Mouse (Mus musculus) forebrain, embryonic 15.5 days (tissue): ENCODE measurements around the gene Nfkbid. TPM values are rescaled to one million over a fixed set of nuclear protein-coding genes. Genes with fewer than 3 reads are reported as not detected.

Source experiments
- ATAC-seq: fragments of 200-750 bp; cut with Nextera tagmentation; replicated peaks from 2 replicates; pipeline ENCODE4 v1.8.0; 2017; ENCODE audit warnings: mild to moderate bottlenecking, moderate TSS enrichment, moderate library complexity
- H3K27ac ChIP-seq: fragments of 300-500 bp; sonication (generic); replicated peaks from 2 replicates; pipeline ENCODE4 v1.5.1; 2015; ENCODE audit warnings: mild to moderate bottlenecking, inconsistent platforms
- H3K27me3 ChIP-seq: fragments of 300-500 bp; sonication (generic); 2 replicates; pipeline ENCODE4 v1.6.1; 2015; ENCODE audit warnings: inconsistent platforms
- H3K36me3 ChIP-seq: fragments of 300-500 bp; sonication (generic); 2 replicates; pipeline ENCODE4 v1.6.1; 2015; ENCODE audit warnings: mild to moderate bottlenecking, inconsistent platforms
- H3K4me1 ChIP-seq: fragments of 300-500 bp; sonication (generic); 2 replicates; pipeline ENCODE4 v1.6.1; 2015; ENCODE audit warnings: inconsistent platforms
- H3K4me2 ChIP-seq: fragments of 300-500 bp; sonication (generic); replicated peaks from 2 replicates; pipeline ENCODE4 v1.6.1; 2015; ENCODE audit warnings: mild to moderate bottlenecking, inconsistent platforms
- H3K4me3 ChIP-seq: fragments of 300-500 bp; sonication (generic); 2 replicates; pipeline ENCODE4 v1.5.1; 2015; ENCODE audit warnings: mild to moderate bottlenecking, inconsistent platforms
- H3K9ac ChIP-seq: fragments of 300-500 bp; sonication (generic); replicated peaks from 2 replicates; pipeline ENCODE4 v1.6.1; 2015; ENCODE audit warnings: mild to moderate bottlenecking, inconsistent platforms
- H3K9me3 ChIP-seq: fragments of 300-500 bp; sonication (generic); 2 replicates; pipeline ENCODE4 v1.6.1; 2016; ENCODE audit warnings: inconsistent platforms
- WGBS: fragments of 180-500 bp; shearing (Covaris S2); methylation state at CpG from one replicate; pipeline ENCODE4 v1.1.7; 2015; ENCODE audit warnings: mixed read lengths; 5-methylcytosine and 5-hydroxymethylcytosine counted together
- polyA plus RNA-seq: library from polyadenylated mRNA; unstranded; fragments of >200 nt; fragmentation: Nextera tagmentation; extraction: Ambion mirVana; gene quantifications from 2 replicates; pipeline ENCODE4 v1.2.1, GENCODE M21; 2015

Nfkbid gene
- polyA plus RNA-seq, 1 experiment from 2014 or later: 1.9 TPM

DNA sequence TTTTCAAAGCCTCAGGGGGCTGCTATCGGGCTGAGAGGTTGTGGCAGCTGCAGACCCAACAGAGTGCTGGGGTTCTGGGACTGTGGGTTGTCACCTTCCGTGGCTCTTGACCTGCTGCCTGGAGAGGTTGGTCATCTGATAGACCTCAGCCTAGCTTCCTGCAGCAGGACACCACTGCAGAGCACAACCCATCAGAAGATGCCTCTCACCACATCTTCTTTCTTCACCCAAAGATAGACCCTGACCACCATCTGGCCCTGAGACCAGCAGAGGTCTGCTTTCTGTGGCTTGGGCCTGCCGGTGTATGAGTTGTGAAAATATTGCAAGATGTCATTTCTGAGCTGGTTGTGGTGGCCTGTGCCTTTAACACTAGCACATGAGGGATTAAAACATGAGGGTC lies 10.5 kb upstream of the Nfkbid start:
- Histone ChIP-seq H3K36me3 (no peaks in the 10 kb centered on the region), H3K9me3 (no peaks in the 10 kb centered on the region), H3K4me3 (no peak overlapping the region), H3K4me2 (no peak overlapping the region), H3K9ac (no peak overlapping the region), H3K27ac (no peak overlapping the region), H3K4me1 (no peaks in the 10 kb centered on the region), H3K27me3 (no peaks in the 10 kb centered on the region; the same call in 1 of the 2 replicates)
- ATAC-seq: no peak
- WGBS: 88% methylated on average over 3 of the region's 3 CpGs

DNA sequence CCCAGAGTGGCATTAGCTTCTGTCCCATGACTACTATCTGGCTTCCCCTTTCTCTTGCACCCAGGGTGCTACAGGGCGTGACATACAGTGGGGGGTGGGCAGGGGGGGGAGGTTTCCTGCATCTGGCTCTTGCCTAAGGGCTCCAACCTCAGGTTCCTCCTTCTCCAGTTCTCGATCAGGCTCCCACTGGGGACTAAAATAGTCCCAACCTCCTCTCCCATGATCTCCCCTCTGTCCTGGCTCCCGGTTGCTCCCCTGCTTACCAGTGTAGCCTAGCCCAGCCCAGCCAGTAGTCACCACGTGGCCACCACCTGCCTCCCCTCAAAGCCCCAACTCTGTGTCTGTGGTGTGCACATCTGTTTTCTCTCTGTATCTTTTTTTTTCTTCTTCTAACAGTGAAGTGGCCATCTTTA lies 8.8 kb upstream of the Nfkbid start:
- no peak overlapping the region for H3K27ac ChIP-seq
- no peak overlapping the region for H3K9ac ChIP-seq
- no peaks in the 10 kb centered on the region for H3K36me3 ChIP-seq
- no peaks in the 10 kb centered on the region; the same call in 1 of the 2 replicates for H3K27me3 ChIP-seq
- H3K4me1 ChIP-seq: no peaks in the 10 kb centered on the region
- WGBS: 66% methylated on average over 4 of the region's 4 CpGs
- no peak overlapping the region for H3K4me2 ChIP-seq
- ATAC-seq: no peak
- H3K9me3 ChIP-seq: no peaks in the 10 kb centered on the region
- H3K4me3 ChIP-seq: no peak overlapping the region

DNA sequence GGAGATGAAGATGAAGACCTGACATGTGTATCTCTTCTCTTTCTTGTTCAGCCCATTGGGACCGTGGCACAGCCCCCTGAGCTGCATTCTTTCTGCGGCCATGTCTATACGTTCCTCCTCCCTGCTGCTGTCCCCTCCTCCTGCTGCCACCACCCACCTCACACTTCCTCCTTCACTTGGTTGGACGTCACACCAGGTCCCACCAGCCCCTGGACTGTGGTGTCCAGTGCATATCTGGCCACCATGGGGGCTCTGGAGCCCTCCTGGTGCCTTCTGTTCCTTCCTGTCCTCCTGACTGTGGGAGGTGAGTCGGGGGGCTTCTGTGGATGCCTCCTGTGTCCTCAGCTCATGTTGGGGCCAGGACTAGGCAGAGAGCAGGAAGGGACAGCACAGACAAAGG lies 7.9 kb upstream of the Nfkbid start, which contains the start of gene Tyrobp:
Gene Tyrobp, plus strand, starts transcription at position 165 of the 400 bp plus-strand sequence.
- H3K9me3 ChIP-seq: no peaks in the 10 kb centered on the region
- 73% methylated on average over 5 of the region's 5 CpGs for WGBS
- H3K4me3 ChIP-seq: no peak within 1 kb of the TSS
- no peak for ATAC-seq
- no peaks in the 10 kb centered on the region; the same call in 1 of the 2 replicates for H3K27me3 ChIP-seq
- no peaks in the 10 kb centered on the region for H3K36me3 ChIP-seq
- H3K4me1 ChIP-seq: no peaks in the 10 kb centered on the region
- H3K9ac ChIP-seq: no peak within 1 kb of the TSS
- no peak within 1 kb of the TSS for H3K27ac ChIP-seq
- H3K4me2 ChIP-seq: no peak within 1 kb of the TSS

DNA sequence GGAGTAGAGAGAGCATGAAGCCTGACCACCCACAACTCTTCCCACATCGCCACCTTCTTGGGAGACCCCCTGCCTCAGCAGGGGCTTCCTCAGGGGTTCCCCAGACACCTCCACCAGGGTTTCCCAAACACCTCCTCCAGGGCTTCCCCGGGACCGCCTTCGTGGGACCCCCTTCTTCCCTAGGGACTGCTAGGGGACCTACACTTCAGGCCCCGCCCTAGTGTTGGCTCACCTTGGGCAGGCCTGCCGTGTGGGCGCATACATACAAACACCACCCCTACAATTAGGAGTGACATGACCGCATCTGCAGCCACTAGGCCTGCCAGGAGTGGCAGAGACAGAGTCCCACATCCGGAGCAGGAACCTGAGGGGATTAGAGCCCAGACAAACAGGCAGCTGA lies 3.7 kb upstream of the Nfkbid start:
- Histone ChIP-seq H3K4me1 (peaks cover 13% of the 10 kb centered on the region), H3K4me2 (no peak overlapping the region), H3K4me3 (no peak overlapping the region), H3K9me3 (no peaks in the 10 kb centered on the region), H3K9ac (no peak overlapping the region), H3K36me3 (no peaks in the 10 kb centered on the region), H3K27me3 (no peaks in the 10 kb centered on the region; the same call in 1 of the 2 replicates), H3K27ac (no peak overlapping the region)
- 82% methylated on average over 9 of the region's 9 CpGs for WGBS
- no peak for ATAC-seq

DNA sequence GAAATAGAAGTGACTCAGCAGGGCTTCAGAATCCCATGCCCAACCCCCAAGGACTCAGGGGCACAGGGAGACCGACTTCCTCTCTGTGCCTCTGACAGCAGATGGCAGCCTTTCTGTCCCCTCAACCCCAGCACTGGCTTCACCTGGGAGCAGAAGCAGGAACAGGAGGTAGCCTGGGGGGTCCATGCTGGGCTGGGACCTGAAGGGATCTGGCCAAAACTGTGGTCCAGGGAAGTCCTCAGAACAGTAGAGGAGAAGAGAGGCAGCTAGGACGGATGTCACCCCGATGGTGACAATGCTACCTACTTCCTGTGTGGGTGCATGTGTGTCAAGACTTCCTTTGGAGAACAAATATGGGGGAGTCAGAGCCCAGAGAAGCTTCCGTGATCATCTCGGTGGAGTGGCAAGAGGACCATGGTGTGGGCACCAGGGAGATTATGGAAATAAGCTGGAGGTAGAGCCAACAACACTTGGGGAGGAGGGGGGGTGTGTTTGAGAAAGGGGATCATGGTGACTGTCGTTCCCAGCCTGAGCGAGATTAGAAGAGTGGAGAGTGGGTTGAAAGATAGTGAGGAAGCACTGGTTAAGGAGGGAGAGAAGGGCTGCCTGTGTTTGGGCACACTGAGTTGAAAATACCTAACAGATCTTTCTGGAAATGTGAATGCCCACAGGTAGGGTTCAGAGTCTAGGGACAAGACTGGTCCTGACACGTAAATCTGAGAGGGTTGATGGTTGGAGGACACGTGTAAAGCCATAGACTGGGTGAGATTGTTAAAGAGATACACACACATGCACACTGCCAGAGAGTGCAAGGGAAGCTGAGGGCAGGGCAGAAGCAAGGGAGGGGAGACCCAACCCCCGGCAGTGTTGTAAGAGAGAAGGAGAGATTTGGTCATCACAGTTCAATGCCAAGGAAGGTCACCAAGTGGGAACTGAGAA lies 1.7 kb upstream of the Nfkbid start, which contains the start of gene Hcst:
Gene Hcst, minus strand, starts transcription at position 294 of the 939 bp plus-strand sequence.
- Histone ChIP-seq H3K9ac (no peak within 1 kb of the TSS), H3K9me3 (no peaks in the 10 kb centered on the region), H3K36me3 (no peaks in the 10 kb centered on the region), H3K4me2 (no peak within 1 kb of the TSS), H3K4me3 (no peak within 1 kb of the TSS), H3K27ac (no peak within 1 kb of the TSS), H3K27me3 (no peaks in the 10 kb centered on the region), H3K4me1 (peaks cover 20% of the 10 kb centered on the region)
- WGBS: 72% methylated on average over 10 of the region's 10 CpGs
- no peak for ATAC-seq

DNA sequence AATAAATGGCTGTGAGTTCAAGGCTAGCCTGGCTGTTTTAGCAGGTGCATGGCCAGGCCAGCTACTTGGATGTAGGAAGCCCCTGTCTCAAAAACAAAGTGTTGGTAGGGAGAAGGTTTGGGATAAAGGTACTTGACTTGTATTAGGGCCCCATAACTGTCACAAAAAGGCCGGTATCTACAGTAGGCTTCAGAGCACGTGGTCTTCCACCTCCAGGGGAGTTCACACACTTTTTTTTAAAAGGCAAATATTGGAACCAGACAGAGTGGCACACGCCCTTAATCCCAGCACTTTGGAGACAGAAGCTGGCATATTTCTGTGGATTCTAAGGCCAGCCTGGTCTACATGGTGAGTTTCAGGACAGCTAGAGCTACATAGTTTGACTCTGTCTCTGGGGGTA lies 859 bp upstream of the Nfkbid start:
- peaks cover under 1% of the 10 kb centered on the region; the same call in 1 of the 2 replicates for H3K36me3 ChIP-seq
- 88% methylated on average over 3 of the region's 3 CpGs for WGBS
- H3K4me1 ChIP-seq: peaks cover 20% of the 10 kb centered on the region
- no peak overlapping the region for H3K9ac ChIP-seq
- no peak overlapping the region for H3K4me3 ChIP-seq
- no peaks in the 10 kb centered on the region for H3K27me3 ChIP-seq
- H3K27ac ChIP-seq: no peak overlapping the region
- no peak for ATAC-seq
- H3K9me3 ChIP-seq: no peaks in the 10 kb centered on the region
- no peak overlapping the region for H3K4me2 ChIP-seq

DNA sequence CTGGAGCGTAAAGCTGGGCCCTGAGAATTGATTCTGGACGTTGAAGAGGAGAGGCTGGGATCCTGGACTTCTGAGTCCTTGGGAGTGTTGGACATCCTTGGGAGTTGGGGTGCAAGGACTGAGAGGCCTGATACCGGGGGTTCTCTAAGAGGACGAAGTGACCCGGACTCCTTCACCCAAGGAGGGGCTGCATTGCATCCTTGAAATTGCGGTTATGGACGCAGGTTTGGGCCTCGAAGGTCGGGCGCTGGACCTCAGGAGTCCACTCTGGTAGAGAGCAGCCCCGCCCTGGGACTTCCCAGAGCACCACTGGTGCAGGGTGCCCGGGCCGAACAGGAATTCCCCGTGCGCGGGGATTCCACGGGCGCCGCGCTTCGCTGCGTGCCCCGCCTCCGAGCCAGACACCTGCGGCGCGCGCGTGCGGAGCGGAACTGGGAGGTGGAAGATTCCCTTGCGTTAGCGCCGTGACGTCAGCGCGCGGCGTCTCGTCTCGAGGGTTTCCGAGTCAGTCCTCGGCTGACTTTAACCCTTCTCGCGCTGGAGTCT lies 431 bp downstream of the Nfkbid start:
- H3K36me3 ChIP-seq: peaks cover 12% of the 10 kb centered on the region; the same call in 1 of the 2 replicates
- H3K27me3 ChIP-seq: no peaks in the 10 kb centered on the region
- peak overlapping the region; percentile 94 for H3K4me2 ChIP-seq
- ATAC-seq: peak; percentile 89
- H3K4me1 ChIP-seq: peaks cover 20% of the 10 kb centered on the region
- WGBS: under 1% methylated on average over 45 of the region's 45 CpGs
- H3K9ac ChIP-seq: peak overlapping the region; percentile 62
- peak overlapping the region; percentile 53 for H3K4me3 ChIP-seq
- H3K27ac ChIP-seq: peak overlapping the region; percentile 62
- no peaks in the 10 kb centered on the region for H3K9me3 ChIP-seq

DNA sequence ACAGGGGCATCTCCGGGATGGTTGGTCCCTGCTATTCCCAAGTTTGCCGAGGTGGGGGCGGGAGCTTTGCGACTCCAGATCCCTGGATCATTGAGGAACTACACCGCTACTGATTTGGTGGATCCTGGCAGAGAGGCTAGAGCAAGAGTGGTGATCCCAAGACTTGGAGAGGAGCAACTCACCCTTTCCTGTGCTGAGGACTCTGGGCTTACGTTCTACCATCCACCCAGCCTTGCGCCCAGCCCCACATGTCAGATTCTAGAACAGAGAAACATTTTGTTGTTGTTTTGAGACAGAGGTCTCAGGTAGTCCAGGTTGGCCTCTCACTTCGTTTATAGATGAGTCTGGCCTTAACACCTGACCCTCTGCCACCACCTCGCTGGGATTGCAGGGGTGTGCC lies 1.0 kb downstream of the Nfkbid start:
- ATAC-seq: no peak; the same call in 1 of the 2 replicates

DNA sequence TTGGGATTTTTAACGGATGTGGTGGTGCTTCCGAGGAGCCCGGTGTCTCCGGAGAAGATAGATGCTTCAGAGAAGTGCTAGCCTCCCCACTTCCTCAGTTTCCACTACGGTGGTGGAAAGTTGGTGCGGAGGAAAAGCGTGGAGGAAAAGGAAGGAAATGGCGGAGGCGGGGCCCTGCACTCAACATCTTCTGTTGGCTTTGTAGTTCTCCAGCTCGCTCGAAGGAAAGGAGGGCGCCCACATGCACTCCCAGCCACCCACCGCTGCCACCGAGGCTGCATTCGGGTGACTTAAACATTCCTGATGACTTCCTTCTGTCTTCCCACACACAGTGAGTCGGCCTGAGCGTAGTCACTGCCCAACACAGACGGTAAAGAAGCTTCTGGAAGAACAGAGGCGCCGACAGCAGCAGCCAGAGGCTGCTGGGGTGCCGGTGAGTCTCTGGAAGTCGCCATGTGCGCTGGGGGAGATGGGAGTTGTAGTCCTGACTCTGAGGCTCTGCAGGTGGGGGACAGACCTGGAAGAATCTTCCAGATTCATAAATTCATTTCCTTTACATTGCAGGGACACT lies 1.6 kb downstream of the Nfkbid start:
- Histone ChIP-seq H3K27me3 (no peaks in the 10 kb centered on the region), H3K9ac (peak overlapping the region; percentile 62), H3K36me3 (peaks cover 12% of the 10 kb centered on the region; the same call in 1 of the 2 replicates), H3K9me3 (no peaks in the 10 kb centered on the region), H3K4me3 (peak overlapping the region; percentile 53), H3K4me2 (peak overlapping the region; percentile 94), H3K4me1 (peaks cover 20% of the 10 kb centered on the region), H3K27ac (peak overlapping the region; percentile 62; the same call in 1 of the 2 replicates)
- no peak; the same call in 1 of the 2 replicates for ATAC-seq
- 55% methylated on average over 23 of the region's 23 CpGs for WGBS

More for the DNA sequence above, 1.0 kb downstream of the Nfkbid start:
- Histone ChIP-seq H3K9ac (peak overlapping the region; percentile 62), H3K4me3 (peak overlapping the region; percentile 53), H3K4me1 (peaks cover 20% of the 10 kb centered on the region), H3K27ac (peak overlapping the region; percentile 62), H3K27me3 (no peaks in the 10 kb centered on the region), H3K4me2 (peak overlapping the region; percentile 94), H3K36me3 (peaks cover 12% of the 10 kb centered on the region; the same call in 1 of the 2 replicates), H3K9me3 (no peaks in the 10 kb centered on the region)
- 14% methylated on average over 9 of the region's 9 CpGs for WGBS

DNA sequence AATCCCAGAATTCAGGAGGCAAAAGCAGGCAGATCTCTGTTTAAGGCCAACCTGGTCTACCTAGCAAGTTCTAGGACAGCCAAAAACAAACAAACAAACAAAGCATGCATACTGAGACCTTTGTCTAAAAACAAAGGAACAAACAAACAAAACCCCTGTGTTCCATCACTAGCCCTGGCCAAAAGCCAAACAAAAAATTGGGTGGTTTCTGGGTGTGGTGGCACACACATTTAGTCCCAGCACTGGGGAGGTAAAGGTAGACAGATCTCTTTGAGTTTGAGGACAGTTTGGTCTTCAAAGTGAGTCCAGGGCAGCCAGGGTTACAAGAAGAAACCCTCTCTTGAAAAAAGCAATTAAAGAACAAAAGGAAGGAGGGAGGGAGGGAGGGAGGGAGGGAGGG lies 7.8 kb downstream of the Nfkbid start:
- Histone ChIP-seq H3K9me3 (no peaks in the 10 kb centered on the region), H3K4me3 (no peak overlapping the region), H3K27ac (no peak overlapping the region), H3K36me3 (peaks cover 12% of the 10 kb centered on the region; the same call in 1 of the 2 replicates), H3K4me1 (peaks cover 3% of the 10 kb centered on the region; the same call in 1 of the 2 replicates), H3K27me3 (no peaks in the 10 kb centered on the region), H3K9ac (no peak overlapping the region), H3K4me2 (no peak overlapping the region)
- no peak for ATAC-seq

DNA sequence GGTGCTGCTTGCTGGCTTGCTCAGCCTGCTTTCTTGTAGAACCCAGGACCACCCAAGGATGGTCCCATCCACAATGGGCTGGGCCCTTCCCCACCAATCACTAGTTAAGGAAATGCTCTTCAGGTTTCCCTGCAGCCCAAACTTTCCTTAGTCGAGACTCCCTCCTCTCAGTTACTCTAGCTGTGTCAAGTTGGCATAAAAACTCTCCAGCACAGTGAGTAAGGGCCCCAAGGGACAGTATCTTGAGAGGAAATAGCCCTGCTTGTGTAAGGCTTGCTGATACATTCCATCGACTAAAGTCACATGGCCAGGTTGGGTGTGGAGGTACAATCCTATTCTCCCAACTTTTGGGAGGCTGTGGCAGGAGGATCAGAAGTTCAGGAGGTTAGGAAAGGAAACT lies 8.7 kb downstream of the Nfkbid start:
- ATAC-seq: no peak
- no peaks in the 10 kb centered on the region for H3K27me3 ChIP-seq
- no peak overlapping the region for H3K9ac ChIP-seq
- no peak overlapping the region for H3K4me2 ChIP-seq
- no peaks in the 10 kb centered on the region for H3K9me3 ChIP-seq
- no peak overlapping the region for H3K4me3 ChIP-seq
- H3K27ac ChIP-seq: no peak overlapping the region
- WGBS: 78% methylated on average over 2 of the region's 2 CpGs
- H3K36me3 ChIP-seq: peaks cover 21% of the 10 kb centered on the region
- H3K4me1 ChIP-seq: peaks cover 3% of the 10 kb centered on the region; the same call in 1 of the 2 replicates

DNA sequence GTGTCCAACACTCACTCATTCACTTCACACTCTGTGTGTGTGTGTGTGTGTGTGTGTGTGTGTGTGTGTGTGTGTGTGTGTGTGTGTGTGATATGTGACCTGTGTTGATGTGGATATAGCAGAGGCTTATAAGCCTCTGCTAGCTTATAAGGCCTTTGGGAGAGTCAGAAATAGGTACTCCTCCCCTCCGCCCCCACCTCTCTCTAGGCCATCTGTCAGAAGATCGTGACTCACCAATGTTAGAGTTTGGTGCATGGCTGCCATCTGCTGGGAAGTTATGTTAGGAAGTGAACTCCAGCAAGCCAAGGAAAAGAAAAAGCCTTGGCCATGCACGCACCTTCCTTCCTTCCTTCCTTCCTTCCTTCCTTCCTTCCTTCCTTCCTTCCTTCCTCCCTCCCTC lies 10.3 kb downstream of the Nfkbid start:
- no peak overlapping the region for H3K27ac ChIP-seq
- H3K4me1 ChIP-seq: peaks cover 3% of the 10 kb centered on the region; the same call in 1 of the 2 replicates
- peaks cover 26% of the 10 kb centered on the region for H3K36me3 ChIP-seq
- H3K9me3 ChIP-seq: no peaks in the 10 kb centered on the region
- H3K4me2 ChIP-seq: no peak overlapping the region
- 12% methylated on average over 3 of the region's 3 CpGs for WGBS
- ATAC-seq: peak; percentile 72
- H3K9ac ChIP-seq: no peak overlapping the region
- no peaks in the 10 kb centered on the region for H3K27me3 ChIP-seq
- no peak overlapping the region for H3K4me3 ChIP-seq
